Mouse (Mus musculus) spleen, embryonic (tissue): Measurements from ENCODE around the gene Sypl.

Source experiments
- CTCF ChIA-PET: fragments of 350-600 bp; sonication (Branson Sonifier 250); formaldehyde crosslinking; loops from one replicate; lab custom pipeline; 2022; lab: Charles Lee

The Sypl gene

DNA sequence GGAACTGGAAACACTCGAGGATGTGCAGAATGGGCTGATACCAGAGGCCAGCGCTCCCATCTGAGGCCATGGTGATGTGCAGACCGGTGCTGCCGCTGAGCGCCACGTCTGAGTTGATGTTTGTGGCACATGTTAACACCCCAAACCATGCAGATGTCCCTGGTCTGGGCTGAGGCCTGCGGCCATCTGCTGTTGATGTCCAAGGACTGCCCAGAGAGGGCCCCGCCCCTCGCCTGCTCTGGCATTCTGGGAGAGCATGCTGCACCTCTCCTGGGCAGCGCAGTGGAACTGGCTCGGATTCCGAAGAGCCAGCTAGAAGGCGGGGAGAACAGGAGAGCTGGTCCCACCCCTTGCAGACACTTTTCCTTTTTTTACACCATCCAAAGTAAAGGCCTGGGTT, 75.0 kb downstream of the Sypl start:
- CTCF ChIA-PET = interaction anchor here (0.7 kb wide), 1 partner anchor 254 kb away, joined by 5 read pairs; no protein-coding TSS in a partner anchor
